Mouse (Mus musculus) heart, embryonic 15.5 days (tissue): ENCODE results near the gene Tbc1d22b. TPM values are rescaled to one million over a fixed set of nuclear protein-coding genes. Genes with fewer than 3 reads are reported as not detected.
A peak's percentile ranks its signal among the peaks of the same experiment; 100 is the strongest.

ENCODE experiments used
- ATAC-seq: fragments of 200-750 bp; cut with Nextera tagmentation; replicated peaks from 2 replicates; pipeline ENCODE4 v1.8.0; 2017; ENCODE audit warnings: low read depth, moderate TSS enrichment; ENCODE audit not compliant: insufficient number of reproducible peaks, insufficient read depth, low FRiP score
- H3K27ac ChIP-seq: fragments of 300-500 bp; sonication (generic); 2 replicates; pipeline ENCODE4 v1.5.1; 2015; ENCODE audit warnings: mild to moderate bottlenecking, inconsistent platforms
- H3K27me3 ChIP-seq: fragments of 300-500 bp; sonication (generic); 2 replicates; pipeline ENCODE4 v1.6.1; 2015; ENCODE audit warnings: inconsistent platforms
- H3K36me3 ChIP-seq: fragments of 300-500 bp; sonication (generic); 2 replicates; pipeline ENCODE4 v1.6.1; 2015; ENCODE audit warnings: mild to moderate bottlenecking, inconsistent platforms
- H3K4me1 ChIP-seq: fragments of 300-500 bp; sonication (generic); replicated peaks from 2 replicates; pipeline ENCODE4 v1.6.1; 2015; ENCODE audit warnings: inconsistent platforms
- H3K4me2 ChIP-seq: fragments of 300-500 bp; sonication (generic); 2 replicates; pipeline ENCODE4 v1.6.1; 2015; ENCODE audit warnings: inconsistent platforms, mild to moderate bottlenecking, moderate library complexity
- H3K4me3 ChIP-seq: fragments of 300-500 bp; sonication (generic); 2 replicates; pipeline ENCODE4 v1.5.1; 2015; ENCODE audit warnings: mild to moderate bottlenecking, inconsistent platforms
- H3K9ac ChIP-seq: fragments of 300-500 bp; sonication (generic); 2 replicates; pipeline ENCODE4 v1.6.1; 2015; ENCODE audit warnings: mild to moderate bottlenecking, inconsistent platforms
- H3K9me3 ChIP-seq: fragments of 300-500 bp; sonication (generic); replicated peaks from 2 replicates; pipeline ENCODE4 v1.6.1; 2016; ENCODE audit warnings: inconsistent platforms
- WGBS: fragments of 180-500 bp; shearing (Covaris S2); methylation state at CpG from one replicate; pipeline ENCODE4 v1.1.7; 2015; ENCODE audit warnings: mixed read lengths; 5-methylcytosine and 5-hydroxymethylcytosine counted together
- polyA plus RNA-seq: library from polyadenylated mRNA; unstranded; fragments of >200 nt; fragmentation: Nextera tagmentation; extraction: Ambion mirVana; gene quantifications from 2 replicates; pipeline ENCODE4 v1.2.1, GENCODE M21; 2015

Gene Tbc1d22b
- 8.5 and 13.0 TPM in 2 replicates for polyA plus RNA-seq

- 0% methylated on average over 43 of the region's 44 CpGs for WGBS
These were observed at the start of gene Tbc1d22b, which contains the start of gene Gm17657 for GRCm38 (mm10) chr17:29549543-29550428. Gene Tbc1d22b (plus strand): TSS chr17:29549785. Gene Gm17657 (minus strand): TSS chr17:29549638.

DNA sequence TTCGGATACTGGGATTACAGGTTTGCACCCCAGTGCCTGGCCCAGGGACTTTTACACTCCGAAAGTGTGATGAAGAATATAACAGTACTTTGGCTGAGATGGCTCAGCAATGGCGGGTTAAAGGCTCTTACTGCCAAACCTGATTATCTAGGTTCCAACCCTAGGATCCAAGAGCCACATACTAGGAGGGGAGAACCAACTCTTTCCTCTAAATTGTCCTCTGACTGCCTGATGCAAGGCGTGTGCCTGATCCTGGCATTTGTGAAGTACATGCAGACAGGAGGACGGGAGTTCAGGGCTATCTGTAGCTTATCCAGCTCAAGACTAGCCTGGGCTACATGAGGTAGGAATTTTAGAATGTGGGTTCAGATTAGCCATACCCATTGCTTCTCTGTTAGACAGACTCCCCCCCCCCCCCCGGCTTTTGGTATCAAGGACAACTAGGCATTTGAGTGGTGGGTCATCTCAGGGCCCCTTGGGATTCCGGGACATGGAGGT, 49.3 kb upstream of the Tbc1d22b start:
- no peak for ATAC-seq
- no peak overlapping the region for H3K27ac ChIP-seq
- 79% methylated on average over 7 of the region's 7 CpGs for WGBS
- H3K27me3 ChIP-seq, result no peaks in the 10 kb centered on the region
- H3K36me3 ChIP-seq, result no peaks in the 10 kb centered on the region
- H3K9me3 ChIP-seq, result no peaks in the 10 kb centered on the region
- H3K4me1 ChIP-seq, result peaks cover 8% of the 10 kb centered on the region
- H3K9ac ChIP-seq, result no peak overlapping the region
- no peak overlapping the region; the same call in 1 of the 2 replicates for H3K4me2 ChIP-seq
- no peak overlapping the region for H3K4me3 ChIP-seq

More at GRCm38 (mm10) chr17:29549543-29550428, at the start of gene Tbc1d22b, which contains the start of gene Gm17657:
- H3K4me3 ChIP-seq, result peak within 1 kb of the TSS; percentile 91
- peaks cover 21% of the 10 kb centered on the region for H3K4me1 ChIP-seq
- peak within 1 kb of the TSS; percentile 73 for H3K27ac ChIP-seq
- H3K9me3 ChIP-seq, result no peaks in the 10 kb centered on the region
- peak within 1 kb of the TSS; percentile 93 for H3K9ac ChIP-seq
- peak within 1 kb of the TSS; percentile 92 for H3K4me2 ChIP-seq
- no peaks in the 10 kb centered on the region for H3K36me3 ChIP-seq
- H3K27me3 ChIP-seq, result no peaks in the 10 kb centered on the region
- peak; percentile 98 for ATAC-seq

DNA sequence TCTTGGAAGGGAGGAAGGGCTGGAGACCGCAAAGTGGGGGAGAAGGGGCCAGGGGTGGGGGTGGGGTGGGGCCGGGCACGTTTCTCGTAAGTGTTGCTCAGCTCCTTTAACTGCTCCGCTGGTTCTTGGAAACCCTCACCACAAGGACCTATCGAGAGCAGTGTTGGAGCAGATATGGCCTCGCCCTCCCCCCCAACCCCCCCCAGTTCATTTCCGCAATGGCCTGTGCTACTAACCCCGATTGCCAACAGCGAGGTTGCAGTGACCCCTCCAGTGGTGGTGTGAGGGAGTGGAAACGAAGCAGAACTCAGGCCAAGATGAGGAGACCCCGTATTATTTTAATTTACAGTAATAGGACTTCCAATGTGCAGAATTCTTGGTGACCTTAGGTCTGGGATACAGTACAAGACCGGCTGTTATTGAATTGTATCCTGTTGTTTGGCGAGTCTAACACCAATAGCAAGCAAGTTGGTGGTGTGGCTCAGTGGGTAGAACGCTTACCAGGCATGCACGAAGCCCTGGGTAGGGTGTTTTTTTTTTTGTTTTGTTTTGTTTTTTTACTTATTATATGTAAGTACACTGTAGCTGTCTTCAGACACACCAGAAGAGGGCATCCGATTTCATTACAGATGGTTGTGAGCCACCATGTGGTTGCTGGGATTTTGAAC, 48.6 kb upstream of the Tbc1d22b start:
- WGBS, result 65% methylated on average over 17 of the region's 17 CpGs
- peaks cover 8% of the 10 kb centered on the region for H3K4me1 ChIP-seq
- H3K4me3 ChIP-seq, result no peak overlapping the region
- no peak overlapping the region for H3K9ac ChIP-seq
- H3K27me3 ChIP-seq, result no peaks in the 10 kb centered on the region
- ATAC-seq, result no peak; the same call in 1 of the 2 replicates
- H3K4me2 ChIP-seq, result peak overlapping the region; percentile 12; the same call in 1 of the 2 replicates
- no peaks in the 10 kb centered on the region for H3K36me3 ChIP-seq
- no peaks in the 10 kb centered on the region for H3K9me3 ChIP-seq
- H3K27ac ChIP-seq, result no peak overlapping the region

DNA sequence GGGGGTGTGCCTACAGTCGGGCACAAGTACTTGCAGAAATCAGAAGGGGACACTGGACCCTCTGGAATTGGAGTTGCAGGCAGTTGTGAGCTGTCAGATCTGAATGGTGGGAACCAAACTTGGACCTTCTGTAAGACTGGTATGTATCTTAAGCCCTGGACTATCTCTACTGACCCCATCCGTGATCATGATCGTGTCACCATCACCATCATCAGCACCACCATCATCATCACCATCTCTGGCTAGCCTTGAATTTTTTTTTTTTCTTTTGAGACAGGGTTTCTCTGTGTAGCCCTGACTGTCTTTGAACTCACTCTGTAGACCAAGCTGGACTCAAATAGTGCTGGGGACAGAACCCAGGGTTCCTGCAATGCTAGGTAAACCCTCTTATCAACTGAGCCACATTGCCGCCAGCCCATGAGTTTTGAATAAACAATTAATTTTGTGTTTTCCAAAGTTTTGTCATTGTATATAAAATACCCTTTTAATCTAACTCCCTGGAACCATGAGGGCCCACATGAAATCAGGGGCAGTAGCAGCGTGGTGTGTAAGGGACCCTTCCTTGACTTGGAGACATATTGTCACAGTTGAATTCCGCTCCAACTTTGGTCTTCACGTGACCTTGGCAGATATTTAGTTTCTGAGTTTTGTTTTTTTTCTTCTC, 47.4 kb upstream of the Tbc1d22b start:
- Histone ChIP-seq H3K27me3 (no peaks in the 10 kb centered on the region), H3K9me3 (no peaks in the 10 kb centered on the region), H3K4me2 (peak overlapping the region; percentile 62; the same call in 1 of the 2 replicates), H3K4me1 (peaks cover 8% of the 10 kb centered on the region), H3K27ac (no peak overlapping the region), H3K9ac (no peak overlapping the region), H3K4me3 (no peak overlapping the region), H3K36me3 (no peaks in the 10 kb centered on the region)
- WGBS, result 72% methylated on average over 7 of the region's 7 CpGs
- ATAC-seq, result no peak

DNA sequence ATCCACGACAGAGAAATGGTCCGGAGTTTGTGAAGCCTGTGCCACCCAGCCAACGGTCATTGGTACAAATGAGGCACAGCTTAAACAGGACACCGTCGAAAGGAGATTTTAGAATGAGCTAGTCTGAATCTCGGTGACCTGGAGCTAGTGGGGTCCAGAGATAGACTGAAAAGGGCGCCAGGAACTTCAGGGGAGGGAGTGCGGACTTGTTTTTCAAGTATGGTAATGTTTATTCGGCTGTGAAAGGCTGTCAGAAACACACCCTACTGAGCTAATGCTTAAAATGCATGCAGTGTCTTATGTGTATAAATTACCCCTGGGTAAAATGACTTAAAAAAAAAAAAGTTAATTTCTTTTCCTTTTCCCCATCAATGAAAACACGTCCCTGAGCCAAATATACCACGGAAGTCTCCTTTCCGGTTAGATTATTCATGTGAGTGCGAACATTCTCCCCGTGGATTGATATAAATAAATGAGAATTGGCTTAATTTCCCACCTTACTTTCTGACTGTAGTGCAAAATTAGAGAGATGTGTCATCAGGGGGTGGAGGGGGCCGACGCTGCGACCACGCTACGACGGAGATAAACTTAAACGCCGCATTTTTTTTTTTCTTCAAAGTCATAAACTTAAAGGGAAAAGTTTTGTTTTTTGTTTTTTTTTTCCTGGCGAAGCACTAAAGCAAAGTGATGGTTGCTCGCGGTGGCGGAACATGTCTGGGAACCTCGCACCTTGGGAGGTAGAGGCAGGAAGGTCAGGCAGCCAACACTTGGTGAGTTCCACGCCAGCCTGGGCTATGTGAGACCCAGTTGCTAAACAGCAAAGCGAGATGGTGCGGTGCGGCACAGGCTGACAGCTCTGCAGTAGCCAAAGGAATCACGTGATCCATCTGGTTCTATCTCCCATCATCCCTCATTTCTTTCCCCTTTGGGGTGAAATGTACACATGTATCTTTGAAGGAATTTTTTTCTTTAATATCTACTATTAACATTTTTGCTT, 46.6 kb upstream of the Tbc1d22b start:
- Histone ChIP-seq H3K9me3 (no peaks in the 10 kb centered on the region), H3K36me3 (no peaks in the 10 kb centered on the region), H3K4me1 (peaks cover 8% of the 10 kb centered on the region), H3K9ac (no peak overlapping the region; the same call in 1 of the 2 replicates), H3K4me2 (peak overlapping the region; percentile 62), H3K27ac (no peak overlapping the region; the same call in none of the 2 replicates), H3K27me3 (no peaks in the 10 kb centered on the region), H3K4me3 (peak overlapping the region; percentile 20)
- 14% methylated on average over 32 of the region's 32 CpGs for WGBS
- ATAC-seq, result no peak

- no peak for ATAC-seq
- 79% methylated on average over 5 of the region's 5 CpGs for WGBS
- Histone ChIP-seq H3K9ac (no peak overlapping the region), H3K4me2 (no peak overlapping the region), H3K4me3 (no peak overlapping the region), H3K27ac (no peak overlapping the region), H3K4me1 (peaks cover 8% of the 10 kb centered on the region), H3K9me3 (no peaks in the 10 kb centered on the region), H3K36me3 (no peaks in the 10 kb centered on the region), H3K27me3 (no peaks in the 10 kb centered on the region)
These were observed 45.9 kb upstream of the Tbc1d22b start for GRCm38 (mm10) chr17:29503700-29504099.

DNA sequence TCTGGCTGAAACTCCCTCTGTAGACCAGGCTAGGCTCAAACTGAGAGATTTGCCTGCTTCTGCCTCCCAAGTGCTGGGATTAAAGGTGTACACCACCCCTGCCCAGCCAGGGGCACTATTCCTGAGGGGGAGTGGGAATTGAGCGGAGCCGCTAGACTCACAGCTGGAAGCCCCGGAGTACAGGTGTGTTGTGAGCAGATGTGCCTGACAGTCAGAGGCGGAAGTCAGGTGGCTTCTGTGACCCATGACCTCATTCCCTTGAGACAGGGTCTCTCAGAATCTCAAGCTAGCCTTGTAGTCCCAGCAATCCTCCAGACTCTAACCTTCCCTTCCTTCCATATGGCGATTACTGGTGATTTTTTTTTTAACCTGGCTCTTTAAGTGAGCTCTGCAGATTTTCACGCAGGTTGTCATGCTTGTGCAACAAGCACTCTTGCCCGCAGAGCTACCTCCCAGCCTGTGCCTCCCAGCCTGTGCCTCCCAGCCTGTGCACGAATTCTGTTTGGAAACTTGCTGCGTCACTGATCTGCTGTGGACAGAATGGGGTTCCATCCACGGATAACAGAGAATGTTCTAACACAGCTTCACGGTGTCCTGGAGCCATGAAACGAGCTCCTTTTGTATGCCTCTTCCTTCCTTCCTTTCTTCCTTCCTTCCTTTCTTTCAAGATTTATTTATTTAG, 40.5 kb upstream of the Tbc1d22b start:
- Histone ChIP-seq H3K4me1 (peaks cover 3% of the 10 kb centered on the region; the same call in 1 of the 2 replicates), H3K36me3 (no peaks in the 10 kb centered on the region), H3K9me3 (no peaks in the 10 kb centered on the region), H3K9ac (no peak overlapping the region), H3K27me3 (no peaks in the 10 kb centered on the region), H3K4me3 (no peak overlapping the region), H3K4me2 (no peak overlapping the region), H3K27ac (no peak overlapping the region)
- WGBS, result 71% methylated on average over 12 of the region's 12 CpGs
- ATAC-seq, result no peak

DNA sequence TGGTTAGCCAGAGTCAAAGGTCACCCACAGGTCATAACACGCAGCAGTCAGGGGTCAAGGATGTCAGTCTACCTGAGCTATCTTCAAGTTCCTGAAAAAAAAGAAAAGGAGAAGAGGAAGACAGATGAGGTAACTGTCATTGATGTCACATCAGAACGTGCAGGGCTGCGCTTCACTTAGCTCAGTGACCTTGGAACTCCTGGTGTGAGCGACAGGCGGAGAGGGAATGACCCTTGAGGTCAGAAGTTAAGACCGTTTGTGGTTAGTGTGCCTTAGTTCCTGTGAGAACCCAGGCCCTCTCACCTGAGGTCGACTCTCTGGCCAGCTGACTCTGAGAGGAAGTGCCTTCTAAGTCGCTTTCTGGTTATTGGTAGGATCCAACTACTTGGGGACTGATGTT, 38.9 kb upstream of the Tbc1d22b start:
- H3K4me2 ChIP-seq, result no peak overlapping the region
- no peak overlapping the region for H3K27ac ChIP-seq
- no peak overlapping the region for H3K9ac ChIP-seq
- ATAC-seq, result no peak
- H3K36me3 ChIP-seq, result no peaks in the 10 kb centered on the region
- WGBS, result 57% methylated on average over 8 of the region's 8 CpGs
- H3K4me3 ChIP-seq, result no peak overlapping the region
- H3K27me3 ChIP-seq, result no peaks in the 10 kb centered on the region
- H3K4me1 ChIP-seq, result peaks cover 9% of the 10 kb centered on the region
- H3K9me3 ChIP-seq, result no peaks in the 10 kb centered on the region

DNA sequence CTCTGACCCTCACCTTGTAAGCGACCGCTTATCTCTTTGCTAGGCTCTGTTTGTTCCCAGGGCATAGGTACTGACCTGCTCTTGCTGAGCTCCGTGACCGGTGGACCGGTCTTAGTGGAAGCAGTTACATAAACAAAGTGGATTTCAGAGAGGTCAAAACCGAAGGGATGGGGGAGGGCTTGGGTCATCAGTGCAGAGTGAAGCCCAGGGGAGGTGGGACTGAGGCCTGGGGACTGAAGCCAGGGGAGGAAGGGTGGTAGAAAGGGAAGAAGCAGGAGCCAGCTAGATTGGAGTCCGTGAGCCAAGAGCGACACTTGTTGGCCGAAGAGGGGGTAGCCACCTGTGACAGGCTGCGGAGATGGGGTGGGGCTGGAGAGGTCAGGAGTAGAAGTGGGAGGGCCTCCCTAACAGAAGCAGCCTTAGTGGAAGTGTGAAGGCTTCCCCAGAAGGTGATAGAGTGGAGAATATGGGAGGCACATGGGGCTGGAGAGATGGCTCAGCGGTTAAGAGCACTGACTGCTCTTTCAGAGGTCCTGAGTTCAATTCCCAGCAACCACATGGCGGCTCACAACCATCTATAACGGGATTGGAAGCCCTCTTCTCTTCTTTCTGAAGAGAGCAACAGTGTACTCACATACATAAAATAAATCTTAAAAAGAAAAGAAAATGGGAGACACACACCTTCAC, 36.4 kb upstream of the Tbc1d22b start:
- Histone ChIP-seq H3K36me3 (no peaks in the 10 kb centered on the region), H3K4me3 (no peak overlapping the region), H3K27me3 (no peaks in the 10 kb centered on the region), H3K4me1 (peaks cover 9% of the 10 kb centered on the region), H3K4me2 (no peak overlapping the region), H3K27ac (no peak overlapping the region), H3K9ac (no peak overlapping the region), H3K9me3 (no peaks in the 10 kb centered on the region)
- WGBS, result 34% methylated on average over 13 of the region's 13 CpGs
- ATAC-seq, result peak; percentile 49; the same call in 1 of the 2 replicates
